Mouse (Mus musculus): ENCODE results near the gene Hnrnpab.

Hnrnpab gene

DNA sequence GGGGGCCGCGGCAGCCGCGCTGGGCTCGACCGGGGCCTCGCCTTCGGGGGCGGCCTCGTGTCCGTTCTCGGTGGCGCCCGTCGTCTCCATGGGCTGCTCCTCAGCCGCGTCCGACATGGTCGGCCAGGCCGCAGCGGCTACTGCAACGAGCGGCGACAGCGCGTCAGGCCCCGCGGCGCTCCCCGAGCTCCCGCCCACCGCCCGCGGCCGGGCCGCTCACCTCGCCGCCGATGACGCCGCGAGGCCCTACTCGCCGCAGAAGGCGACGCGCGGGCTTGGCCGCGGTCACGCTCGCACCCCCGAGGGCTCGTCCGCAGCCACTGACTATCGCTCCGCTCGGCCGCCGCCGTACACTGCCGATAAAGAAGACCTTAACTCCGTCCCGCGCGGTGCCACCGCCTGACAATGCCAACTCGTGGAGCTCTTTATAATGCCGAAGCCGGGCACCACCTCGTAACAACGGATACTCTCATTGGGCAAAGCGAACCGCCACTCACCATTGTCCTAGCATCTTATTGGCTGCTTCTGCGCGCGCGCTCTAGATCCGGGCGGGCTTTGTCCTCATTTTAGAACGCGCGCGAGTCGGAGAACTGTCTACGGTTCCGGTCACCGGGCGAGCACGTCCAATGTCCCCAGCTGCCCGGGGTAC lies at the start of gene Hnrnpab:
Gene Hnrnpab (minus strand): TSS at position 401 of the 649 bp plus-strand sequence.
- POLR2A ChIA-PET: interaction anchor here (0.5 to 62.0 kb wide), 157 partner anchors 5 to 1965 kb away, joined by 3 to 3635 read pairs (median 5); partner anchors contain the start of genes 0610009B22Rik (in 4 of the 4), Nhp2 (in 4 of the 4), Phykpl (in 4 of the 4) and Rmnd5b (in 4 of the 4)
- CTCF ChIA-PET: interaction anchor here in 3 of 4 experiments (1.0 to 3.2 kb wide), 10 partner anchors 11 to 324 kb away, joined by 3 to 12 read pairs (median 6); partner anchors contain the start of genes Nhp2 (in 2 of the 3) and 0610009B22Rik (in 1 of the 3)

DNA sequence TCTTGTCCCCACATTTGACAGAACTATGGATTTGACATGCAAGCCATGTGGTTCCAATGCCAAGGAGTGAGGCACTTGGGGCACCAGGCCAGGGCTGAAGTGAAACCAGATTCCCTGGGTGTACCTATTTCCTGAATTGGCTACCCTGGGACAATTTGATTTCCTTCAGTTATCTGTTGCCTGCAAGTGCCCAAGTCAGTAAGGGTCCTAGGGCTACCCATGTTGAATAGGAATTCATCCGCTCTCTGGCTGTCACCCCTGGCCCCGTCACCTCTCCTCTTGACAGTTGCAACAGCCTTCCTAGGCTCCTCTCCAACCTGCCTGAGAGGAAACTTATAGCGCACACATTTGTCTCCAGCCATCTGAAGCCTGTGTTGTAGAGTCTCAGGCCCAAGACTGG lies 48.2 kb upstream of the Hnrnpab start:
- ChIA-PET POLR2A (interaction anchor here in 3 of 4 experiments (0.7 to 13.3 kb wide), 9 partner anchors 11 to 63 kb away, joined by 4 to 252 read pairs (median 11); partner anchors contain the start of genes 0610009B22Rik (in 2 of the 3), D930048N14Rik (in 1 of the 3), Hnrnpab (in 1 of the 3) and N4bp3 (in 1 of the 3)), CTCF (interaction anchor here in 2 of 4 experiments (1.2 to 1.4 kb wide), 2 partner anchors 17 to 27 kb away, joined by 3 to 4 read pairs; no protein-coding TSS in a partner anchor)

DNA sequence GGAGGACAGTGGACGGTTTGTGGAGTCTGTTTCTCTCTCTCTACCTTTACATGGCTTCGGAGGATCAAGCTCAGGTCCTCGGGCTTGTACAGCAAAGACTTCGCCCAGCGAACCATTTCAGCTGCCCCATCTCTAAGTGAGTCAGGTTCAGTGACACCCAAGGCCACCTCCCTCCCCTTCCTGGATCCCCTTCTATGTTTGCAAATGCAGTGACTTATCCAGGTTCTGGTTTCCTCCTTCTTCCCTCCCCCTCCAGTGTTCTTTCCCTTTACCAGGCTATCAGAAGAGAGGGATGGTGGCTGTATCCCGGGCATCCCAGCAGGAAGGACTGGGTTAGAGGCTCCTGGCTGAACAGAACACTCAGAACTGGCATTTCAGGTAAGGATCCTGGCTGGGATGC lies 47.1 kb upstream of the Hnrnpab start:
- ChIA-PET CTCF (interaction anchor here in 3 of 4 experiments (0.6 to 1.4 kb wide), 3 partner anchors 16 to 38 kb away, joined by 3 to 4 read pairs (median 3); no protein-coding TSS in a partner anchor), POLR2A (interaction anchor here in 3 of 4 experiments (0.8 to 13.3 kb wide), 11 partner anchors 8 to 110 kb away, joined by 3 to 252 read pairs (median 6); partner anchors contain the start of genes 0610009B22Rik (in 2 of the 3), Hnrnpab (in 2 of the 3), D930048N14Rik (in 1 of the 3) and N4bp3 (in 1 of the 3))

DNA sequence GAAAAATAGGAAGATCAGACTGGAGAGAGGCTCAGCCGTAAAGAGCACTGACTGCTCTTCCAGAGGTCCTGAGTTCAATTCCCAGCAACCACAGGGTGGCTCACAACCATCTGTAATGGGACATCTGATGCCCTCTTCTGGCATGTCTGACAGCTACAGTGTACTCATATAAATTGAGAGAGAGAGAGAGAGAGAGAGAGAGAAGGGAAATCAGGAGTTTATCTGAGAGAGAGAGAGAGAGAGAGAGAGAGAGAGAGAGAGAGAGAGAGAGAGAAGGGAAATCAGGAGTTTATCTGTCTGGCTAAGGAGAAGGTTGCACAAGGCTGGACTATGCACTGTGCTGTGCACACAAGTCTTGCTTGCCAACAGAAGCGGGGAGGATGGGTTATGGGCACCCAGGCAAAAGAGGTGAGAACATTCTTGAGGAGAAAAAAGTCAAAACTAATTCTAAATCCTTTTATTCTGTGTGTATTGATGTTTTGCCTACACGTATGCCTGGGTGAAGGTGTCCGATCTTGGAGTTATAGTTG lies 46.3 kb upstream of the Hnrnpab start:
- ChIA-PET POLR2A (interaction anchor here in 3 of 4 experiments (0.6 to 13.3 kb wide), 14 partner anchors 9 to 165 kb away, joined by 3 to 252 read pairs (median 6); partner anchors contain the start of genes 0610009B22Rik (in 2 of the 3), Hnrnpab (in 2 of the 3), D930048N14Rik (in 1 of the 3) and N4bp3 (in 1 of the 3)), CTCF (interaction anchor here in 2 of 4 experiments (0.6 to 1.2 kb wide), 5 partner anchors 17 to 36 kb away, joined by 3 read pairs; no protein-coding TSS in a partner anchor)

DNA sequence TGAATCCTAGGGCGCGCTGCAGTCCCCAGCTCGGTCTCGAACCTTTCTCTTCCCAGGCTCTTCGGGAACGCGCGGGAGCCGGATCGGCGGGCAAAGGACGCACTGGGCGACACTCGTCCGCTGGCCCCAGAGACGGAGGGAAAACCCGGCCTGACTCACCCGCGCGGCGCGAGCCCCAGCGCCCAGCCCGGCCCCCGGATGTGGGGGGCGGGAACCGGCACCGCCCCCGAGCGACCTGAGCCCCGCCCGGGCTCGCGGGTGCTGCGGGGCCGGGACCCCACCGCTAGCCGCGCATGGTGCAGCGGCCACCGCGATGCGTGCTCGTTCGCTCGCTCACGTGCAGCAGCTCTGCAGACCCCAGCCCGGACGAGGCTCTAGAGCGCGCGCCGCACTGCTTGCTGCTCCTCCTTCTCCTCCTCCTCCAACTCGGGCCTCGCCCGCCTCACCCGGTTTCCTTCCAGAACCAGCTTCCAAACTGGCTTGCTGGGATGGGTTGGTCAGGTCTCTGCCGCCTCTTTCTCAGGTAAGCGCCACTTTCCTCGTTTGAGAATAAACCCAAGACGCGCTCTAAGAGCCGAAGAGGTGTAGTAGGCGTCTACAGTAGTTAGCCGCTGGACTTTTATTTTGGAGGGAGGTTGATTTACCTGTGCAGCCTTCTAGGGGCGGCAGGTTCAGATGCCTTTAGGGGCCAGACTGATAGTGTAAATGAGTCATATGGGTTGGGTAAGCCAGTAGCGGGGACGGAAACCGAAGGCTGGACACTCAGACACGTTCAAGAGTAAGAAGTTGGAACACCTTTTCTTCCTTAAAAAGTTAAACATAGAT lies 44.3 kb upstream of the Hnrnpab start, which contains the start of the genes N4bp3 and D930048N14Rik:
Gene N4bp3 (minus strand): TSS at position 152 of the 825 bp plus-strand sequence.
Gene D930048N14Rik (plus strand): TSS at position 264 of the 825 bp plus-strand sequence.
- ChIA-PET CTCF (interaction anchor here in 3 of 4 experiments (0.7 to 3.5 kb wide), 13 partner anchors 11 to 415 kb away, joined by 3 to 19 read pairs (median 4); partner anchors contain the start of genes Phykpl (in 1 of the 3) and Rmnd5b (in 1 of the 3)), POLR2A (interaction anchor here (0.5 to 56.0 kb wide), 32 partner anchors 7 to 618 kb away, joined by 3 to 3635 read pairs (median 12); partner anchors contain the start of genes 0610009B22Rik (in 3 of the 4), Hnrnpab (in 3 of the 4), Nhp2 (in 3 of the 4) and Phykpl (in 3 of the 4))

DNA sequence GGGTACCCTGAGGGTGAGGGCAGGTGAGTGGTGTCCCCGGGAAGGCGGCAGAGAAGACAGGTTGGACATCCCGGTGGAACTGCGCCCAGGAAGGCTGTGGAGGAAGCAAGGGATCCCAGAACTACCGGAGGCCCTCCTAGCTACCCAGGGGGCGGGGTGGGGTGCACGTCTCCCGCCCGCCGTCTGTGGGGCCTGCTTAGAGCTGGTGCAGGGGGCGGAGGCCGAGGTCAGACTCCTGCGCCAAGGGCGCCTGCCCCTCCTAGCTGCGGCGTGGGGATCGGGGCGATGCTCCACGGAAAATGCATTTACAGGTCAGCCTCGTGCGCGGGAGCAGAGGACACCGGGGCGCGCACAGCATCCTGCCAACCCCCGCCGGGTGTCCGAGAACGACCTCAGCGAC lies 43.6 kb upstream of the Hnrnpab start:
- POLR2A ChIA-PET: interaction anchor here (0.8 to 56.0 kb wide), 34 partner anchors 8 to 113 kb away, joined by 3 to 3635 read pairs (median 12); partner anchors contain the start of genes Hnrnpab (in 4 of the 4), 0610009B22Rik (in 3 of the 4), Nhp2 (in 3 of the 4) and Phykpl (in 3 of the 4)
- CTCF ChIA-PET: interaction anchor here (0.7 to 3.5 kb wide), 17 partner anchors 11 to 66 kb away, joined by 3 to 19 read pairs (median 4); partner anchors contain the start of genes Phykpl (in 1 of the 4) and Rmnd5b (in 1 of the 4)

DNA sequence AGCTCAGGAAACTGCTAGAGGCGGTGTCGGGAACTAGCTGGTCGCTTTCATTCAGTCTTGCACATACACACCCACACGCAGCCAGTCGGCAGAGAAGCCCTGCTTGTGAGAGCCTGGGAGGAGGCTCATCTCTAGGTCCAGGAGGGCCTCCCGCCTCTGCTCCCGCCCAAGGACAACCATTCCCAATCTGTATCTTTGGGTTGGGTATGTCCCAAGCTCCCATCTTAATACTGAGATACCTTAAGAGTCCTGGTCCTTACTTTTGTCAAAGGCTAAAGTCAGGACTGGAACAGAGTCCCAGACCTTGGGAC lies 43.2 kb upstream of the Hnrnpab start:
- ChIA-PET CTCF (interaction anchor here (0.6 to 3.5 kb wide), 17 partner anchors 12 to 65 kb away, joined by 3 to 19 read pairs (median 4); partner anchors contain the start of genes Phykpl (in 1 of the 4) and Rmnd5b (in 1 of the 4)), POLR2A (interaction anchor here (0.8 to 56.0 kb wide), 34 partner anchors 8 to 114 kb away, joined by 3 to 3635 read pairs (median 12); partner anchors contain the start of genes Hnrnpab (in 4 of the 4), 0610009B22Rik (in 3 of the 4), Nhp2 (in 3 of the 4) and Phykpl (in 3 of the 4))

DNA sequence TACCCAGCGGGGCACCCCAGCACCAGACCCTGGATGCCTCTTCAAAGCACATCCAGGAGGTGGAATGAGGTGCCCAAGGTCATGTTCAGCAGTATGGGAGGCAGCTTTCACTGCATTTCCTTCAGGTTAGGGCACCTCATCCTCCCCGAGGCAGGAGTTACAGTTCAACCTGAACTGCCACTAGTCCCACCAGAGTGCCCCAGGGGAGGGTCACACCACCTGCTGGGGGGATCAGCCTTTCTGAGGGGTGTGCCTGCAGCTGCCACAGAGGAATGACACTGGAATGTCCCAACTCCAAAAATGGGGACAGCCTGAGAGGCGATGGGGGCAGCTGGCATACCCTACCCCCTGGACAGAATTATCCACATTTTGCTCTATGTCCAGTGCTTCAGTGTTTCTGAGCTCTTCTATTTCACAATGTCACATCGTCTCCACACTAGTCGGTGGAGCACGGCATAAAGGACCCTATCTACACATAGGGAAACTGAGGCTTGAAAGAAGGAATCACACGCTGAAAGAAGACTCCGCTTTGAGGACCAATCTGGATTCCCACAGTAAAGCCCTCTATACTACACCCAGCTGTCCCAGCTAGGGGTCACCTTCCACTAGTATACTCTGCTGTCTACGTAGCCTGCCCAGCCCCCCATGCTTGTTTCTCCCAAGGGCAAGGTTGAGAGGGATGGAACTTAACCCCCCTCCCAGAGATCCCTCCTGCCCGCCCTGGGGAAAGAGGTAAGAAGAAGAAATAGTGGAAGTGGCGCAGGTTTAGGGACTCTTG lies 42.7 kb upstream of the Hnrnpab start:
- ChIA-PET CTCF (interaction anchor here (0.6 to 3.5 kb wide), 17 partner anchors 11 to 65 kb away, joined by 3 to 19 read pairs (median 4); partner anchors contain the start of genes Phykpl (in 1 of the 4) and Rmnd5b (in 1 of the 4)), POLR2A (interaction anchor here (0.7 to 56.0 kb wide), 38 partner anchors 9 to 1437 kb away, joined by 3 to 3635 read pairs (median 11); partner anchors contain the start of genes Hnrnpab (in 4 of the 4), 0610009B22Rik (in 3 of the 4), Nhp2 (in 3 of the 4) and Phykpl (in 3 of the 4))

DNA sequence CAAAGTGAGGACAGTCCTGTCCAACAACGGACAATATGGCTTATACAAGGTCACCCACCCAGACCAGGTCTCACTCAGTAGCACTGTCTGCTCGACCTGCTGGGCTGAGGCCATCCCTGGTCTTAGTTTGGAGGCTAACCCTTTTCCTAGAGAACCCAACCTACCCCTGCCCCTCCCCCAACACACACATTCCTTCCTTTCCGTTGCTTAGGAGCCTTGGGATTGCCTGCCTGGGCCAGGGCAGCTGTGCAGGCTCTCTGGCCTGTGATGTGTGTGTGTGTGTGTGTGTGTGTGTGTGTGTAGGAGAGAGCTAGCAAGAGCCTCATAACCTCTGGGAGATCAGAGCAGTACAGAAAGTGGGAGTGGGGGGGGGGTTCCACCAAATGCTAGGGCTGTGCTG lies 41.9 kb upstream of the Hnrnpab start:
- ChIA-PET POLR2A (interaction anchor here (0.6 to 56.0 kb wide), 35 partner anchors 8 to 1436 kb away, joined by 3 to 3635 read pairs (median 13); partner anchors contain the start of genes Nhp2 (in 4 of the 4), 0610009B22Rik (in 3 of the 4), Hnrnpab (in 3 of the 4) and Phykpl (in 3 of the 4)), CTCF (interaction anchor here in 3 of 4 experiments (1.2 to 3.5 kb wide), 6 partner anchors 11 to 55 kb away, joined by 3 to 19 read pairs (median 5); partner anchors contain the start of gene Nhp2 (in 1 of the 3))

DNA sequence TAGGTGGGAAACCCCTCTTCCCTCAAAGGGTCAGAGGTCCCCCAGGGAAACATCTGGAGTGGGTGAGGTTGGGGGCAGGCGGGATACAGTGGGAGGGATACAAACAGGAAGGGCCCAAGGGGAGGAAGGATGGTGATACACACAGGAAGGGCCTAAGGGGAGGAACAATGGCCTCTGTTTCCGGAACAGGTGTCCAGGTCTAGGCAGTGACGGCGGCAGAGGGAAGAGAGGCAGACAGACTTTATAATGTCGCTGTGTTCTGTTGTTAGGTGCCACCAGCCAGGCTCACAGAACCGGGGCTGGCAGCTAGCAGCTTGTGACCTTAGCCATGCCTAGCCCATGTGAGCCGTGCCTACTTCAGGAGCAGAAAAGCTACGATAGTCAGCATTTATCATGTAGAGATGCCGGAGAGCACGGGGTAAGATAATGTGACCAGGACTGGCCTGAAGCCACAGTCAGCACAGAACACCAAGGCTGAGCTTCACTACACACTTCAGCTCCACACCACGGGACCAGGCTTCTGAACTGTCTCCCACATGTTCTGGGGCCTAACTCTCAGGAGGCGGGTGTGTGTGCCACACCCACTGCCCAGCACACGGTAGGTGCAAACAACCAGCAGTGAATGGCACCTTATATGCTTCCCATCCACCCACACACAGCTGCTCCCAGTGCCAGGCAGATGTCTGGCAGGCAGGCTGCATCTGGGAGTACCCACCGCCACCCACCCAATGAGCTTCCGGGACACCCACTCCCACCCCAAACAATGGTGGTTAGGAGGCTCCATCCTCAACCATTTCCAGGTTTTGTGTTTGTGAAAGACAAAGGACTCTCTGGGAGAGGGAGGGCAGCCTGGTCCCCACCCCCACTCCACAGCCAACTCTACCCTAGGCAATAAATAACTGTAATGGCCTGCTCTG lies 40.4 kb upstream of the Hnrnpab start:
- POLR2A ChIA-PET: interaction anchor here (0.5 to 56.0 kb wide), 35 partner anchors 9 to 1225 kb away, joined by 3 to 3635 read pairs (median 5); partner anchors contain the start of genes 0610009B22Rik (in 3 of the 4), Phykpl (in 3 of the 4), Rmnd5b (in 3 of the 4) and Hnrnpab (in 2 of the 4)
- CTCF ChIA-PET: interaction anchor here in 3 of 4 experiments (1.0 to 3.3 kb wide), 7 partner anchors 9 to 35 kb away, joined by 3 to 19 read pairs (median 4); partner anchors contain the start of gene Nhp2 (in 1 of the 3)

DNA sequence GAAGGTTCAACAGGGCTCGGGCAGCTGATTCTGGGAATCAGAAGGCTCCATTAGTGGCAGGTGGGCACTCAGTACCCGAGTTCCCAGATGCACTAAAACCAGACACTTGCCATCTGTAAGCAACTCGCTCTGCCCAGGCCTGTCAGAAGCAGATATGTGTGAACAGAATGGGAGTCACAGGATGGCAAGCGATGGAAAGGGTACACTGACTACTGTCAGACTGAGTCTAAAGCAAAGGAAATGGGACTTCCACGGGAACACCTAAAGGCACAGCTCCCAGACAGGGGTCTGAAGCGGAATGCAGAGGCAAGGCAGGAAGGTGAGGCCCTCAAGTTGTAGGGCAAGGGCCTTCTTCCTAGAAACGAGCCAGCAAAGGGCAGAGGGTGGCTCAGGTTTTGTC lies 39.6 kb upstream of the Hnrnpab start:
- POLR2A ChIA-PET: interaction anchor here (1.4 to 56.0 kb wide), 14 partner anchors 8 to 58 kb away, joined by 4 to 3635 read pairs (median 46); partner anchors contain the start of genes Rmnd5b (in 3 of the 4), 0610009B22Rik (in 2 of the 4), Hnrnpab (in 2 of the 4) and Nhp2 (in 2 of the 4)

DNA sequence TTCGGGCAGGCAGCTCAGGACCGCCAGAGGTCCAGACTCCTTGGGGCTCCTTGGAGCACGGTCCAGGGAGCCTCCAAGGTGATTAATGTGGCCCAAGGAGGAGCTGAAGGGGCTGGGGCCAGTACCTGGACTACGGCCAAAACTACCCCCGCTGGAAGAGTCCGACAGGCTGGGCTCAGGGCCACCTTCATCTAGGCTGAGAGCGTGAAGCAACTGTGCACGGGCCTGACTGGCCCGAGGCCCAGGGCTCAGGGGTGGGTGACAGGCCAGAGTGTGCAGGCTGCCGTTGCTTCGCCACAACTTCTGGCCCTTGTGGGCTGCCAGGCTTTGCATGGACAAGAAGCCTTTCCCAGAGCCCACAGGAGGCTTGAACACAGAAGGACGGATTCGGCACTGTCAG lies 38.6 kb upstream of the Hnrnpab start:
- POLR2A ChIA-PET: interaction anchor here in 2 of 4 experiments (2.5 to 56.0 kb wide), 8 partner anchors 13 to 43 kb away, joined by 12 to 3635 read pairs (median 162); partner anchors contain the start of genes 0610009B22Rik (in 2 of the 2), Hnrnpab (in 2 of the 2), Nhp2 (in 2 of the 2) and Rmnd5b (in 2 of the 2)
- CTCF ChIA-PET: interaction anchor here in 2 of 4 experiments (1.5 to 3.3 kb wide), 3 partner anchors 9 to 36 kb away, joined by 3 to 19 read pairs (median 7); no protein-coding TSS in a partner anchor

More for the DNA sequence above, 39.6 kb upstream of the Hnrnpab start:
- CTCF ChIA-PET: interaction anchor here in 2 of 4 experiments (1.4 to 3.3 kb wide), 4 partner anchors 8 to 35 kb away, joined by 3 to 19 read pairs (median 7); no protein-coding TSS in a partner anchor

DNA sequence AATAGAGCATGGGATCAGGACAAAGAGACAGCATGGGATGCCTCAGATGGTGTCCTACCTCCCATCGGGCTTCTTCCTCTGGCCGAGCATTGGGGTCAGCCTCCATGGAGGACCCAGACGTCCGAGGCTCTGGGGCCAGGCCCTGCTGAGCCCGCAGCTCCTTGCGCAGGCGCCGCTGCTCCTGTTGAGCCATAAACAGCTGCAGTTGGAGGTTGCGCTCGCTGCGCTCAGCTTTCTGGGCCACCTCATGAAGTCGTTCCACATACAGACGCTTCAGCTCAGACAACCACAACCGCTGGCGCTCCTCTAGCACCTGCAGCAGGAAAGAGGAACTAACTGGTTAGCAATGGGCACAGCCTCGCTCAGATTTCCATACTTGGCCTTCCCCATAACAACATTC lies 37.6 kb upstream of the Hnrnpab start:
- ChIA-PET CTCF (interaction anchor here (0.7 to 3.3 kb wide), 8 partner anchors 10 to 176 kb away, joined by 3 to 19 read pairs (median 4); no protein-coding TSS in a partner anchor), POLR2A (interaction anchor here (0.6 to 56.0 kb wide), 26 partner anchors 8 to 162 kb away, joined by 3 to 3635 read pairs (median 6); partner anchors contain the start of genes Hnrnpab (in 4 of the 4), Rmnd5b (in 3 of the 4), 0610009B22Rik (in 2 of the 4) and Nhp2 (in 2 of the 4))

DNA sequence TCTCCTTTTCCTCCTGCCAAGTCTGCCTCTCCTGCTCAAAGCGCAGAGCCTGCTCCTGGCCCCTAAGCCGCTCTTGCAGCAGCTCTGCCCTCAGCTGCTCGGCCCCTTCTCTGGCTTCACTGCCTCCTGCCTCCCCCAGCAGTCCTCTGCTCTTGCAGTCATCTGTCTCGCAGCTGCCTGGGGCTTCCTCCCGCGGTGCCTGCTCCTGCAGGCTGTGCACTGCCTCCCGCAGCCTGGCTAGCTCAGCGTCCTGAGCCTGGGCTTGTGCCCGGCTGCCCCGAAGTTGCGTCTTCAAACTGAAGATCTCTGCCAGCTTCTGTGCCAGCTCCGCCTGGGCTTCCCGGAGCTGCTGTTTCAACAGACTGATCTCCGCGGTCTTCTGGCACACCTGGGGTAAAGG lies 37.1 kb upstream of the Hnrnpab start:
- POLR2A ChIA-PET: interaction anchor here (0.6 to 56.0 kb wide), 28 partner anchors 8 to 356 kb away, joined by 3 to 3635 read pairs (median 6); partner anchors contain the start of genes Hnrnpab (in 4 of the 4), Rmnd5b (in 3 of the 4), 0610009B22Rik (in 2 of the 4) and Nhp2 (in 2 of the 4)
- CTCF ChIA-PET: interaction anchor here (0.7 to 3.3 kb wide), 7 partner anchors 10 to 177 kb away, joined by 3 to 19 read pairs (median 4); no protein-coding TSS in a partner anchor

Data from embryonic stem cell, embryonic (primary cell).